Mouse (Mus musculus): ENCODE measurements around the gene Sdk1. TPM values are rescaled to one million over a fixed set of nuclear protein-coding genes. Genes with fewer than 3 reads are reported as not detected.

The Sdk1 gene
- polyA plus RNA-seq, 1 experiment from 2014 or later = 1.9 TPM

DNA sequence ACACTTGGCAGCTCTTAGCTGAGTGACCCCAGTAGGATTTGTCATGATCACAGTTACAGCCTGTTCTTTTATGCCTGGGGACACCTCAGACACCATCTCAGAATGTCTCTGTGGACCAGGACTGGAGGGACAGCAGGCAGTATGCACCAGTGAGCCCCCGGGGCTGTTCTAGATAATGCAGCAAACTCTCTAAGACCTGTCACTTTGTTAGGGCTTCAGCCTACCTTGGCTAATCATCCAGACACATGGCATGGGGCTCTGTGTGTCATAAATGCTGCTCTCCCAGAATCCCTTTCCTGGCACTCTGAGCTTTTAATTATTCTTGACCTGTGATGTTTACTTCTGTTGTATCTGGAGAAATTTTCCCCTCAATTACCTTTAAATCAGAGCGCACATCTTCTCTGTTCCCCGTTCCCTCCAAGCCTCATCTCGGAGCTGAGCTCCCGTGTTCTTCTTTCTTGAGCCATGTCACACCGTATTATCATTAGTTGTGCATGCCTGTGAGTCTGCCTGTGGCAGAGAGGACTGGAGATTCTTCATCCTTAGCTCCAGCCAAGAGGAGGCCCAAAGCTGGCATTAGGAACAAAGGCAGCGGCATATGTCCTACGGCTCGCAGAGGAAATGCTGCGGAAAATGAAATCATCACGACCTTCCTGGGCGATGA, 448.3 kb downstream of the Sdk1 start:
- no peak overlapping the region for H3K27ac ChIP-seq (replicated peaks; ENCODE audit: low read depth, low read length)
- H3K4me2 ChIP-seq (ENCODE audit: low read length) = no peak overlapping the region
- H3K9me3 ChIP-seq (ENCODE audit: control insufficient read depth, low read length) = no peaks in the 10 kb centered on the region
- WGBS = 69% methylated on average over 12 of the region's 12 CpGs
- peak; percentile 34 for DNase-seq
- no peak overlapping the region for H3K9ac ChIP-seq (replicated peaks; ENCODE audit: low read length)
- H3K36me3 ChIP-seq (ENCODE audit: control insufficient read depth, insufficient read depth, low read length) = no peaks in the 10 kb centered on the region
- no peaks in the 10 kb centered on the region for H3K27me3 ChIP-seq (ENCODE audit: control insufficient read depth, insufficient read depth, low read length)
- no peak for ATAC-seq (ENCODE audit: low FRiP score, low TSS enrichment)
- H3K4me1 ChIP-seq (ENCODE audit: control insufficient read depth, insufficient read depth, low read length) = peaks cover 5% of the 10 kb centered on the region
- H3K4me3 ChIP-seq (replicated peaks; ENCODE audit: low read depth, low read length) = no peak overlapping the region

DNA sequence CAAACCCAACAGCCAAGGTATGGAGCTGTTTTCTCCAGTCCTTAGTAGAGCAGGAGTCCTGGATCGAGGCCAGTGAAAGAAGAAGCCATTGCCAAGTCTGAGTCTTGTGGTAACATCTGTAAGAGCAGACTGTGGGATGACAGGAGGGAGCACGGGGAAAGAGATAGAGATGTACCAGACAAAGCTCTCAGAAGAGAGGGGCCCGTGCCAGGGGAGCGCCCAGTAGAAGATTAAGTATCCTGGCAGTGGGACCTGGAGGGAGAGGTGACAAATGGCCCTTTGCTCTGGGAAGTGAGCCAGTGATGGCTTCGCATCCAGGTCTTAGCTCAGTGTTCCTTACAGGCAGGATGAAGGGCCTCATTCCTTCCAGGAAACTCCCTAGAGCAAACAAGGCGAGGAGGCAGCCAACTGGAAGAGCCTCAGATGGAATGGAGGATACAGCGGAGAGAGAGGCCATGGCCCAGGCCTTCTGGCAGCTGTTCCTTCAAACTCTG, 450.2 kb downstream of the Sdk1 start:
- peaks cover 5% of the 10 kb centered on the region for H3K4me1 ChIP-seq (ENCODE audit: control insufficient read depth, insufficient read depth, low read length)
- DNase-seq (peak; percentile 16), ATAC-seq (ENCODE audit: low FRiP score, low TSS enrichment) (no peak)
- H3K27me3 ChIP-seq (ENCODE audit: control insufficient read depth, insufficient read depth, low read length) = no peaks in the 10 kb centered on the region
- H3K4me2 ChIP-seq (ENCODE audit: low read length) = no peak overlapping the region
- H3K4me3 ChIP-seq (replicated peaks; ENCODE audit: low read depth, low read length) = no peak overlapping the region
- no peak overlapping the region for H3K27ac ChIP-seq (replicated peaks; ENCODE audit: low read depth, low read length)
- no peaks in the 10 kb centered on the region for H3K9me3 ChIP-seq (ENCODE audit: control insufficient read depth, low read length)
- H3K9ac ChIP-seq (replicated peaks; ENCODE audit: low read length) = no peak overlapping the region
- WGBS = 81% methylated on average over 7 of the region's 7 CpGs
- H3K36me3 ChIP-seq (ENCODE audit: control insufficient read depth, insufficient read depth, low read length) = no peaks in the 10 kb centered on the region

DNA sequence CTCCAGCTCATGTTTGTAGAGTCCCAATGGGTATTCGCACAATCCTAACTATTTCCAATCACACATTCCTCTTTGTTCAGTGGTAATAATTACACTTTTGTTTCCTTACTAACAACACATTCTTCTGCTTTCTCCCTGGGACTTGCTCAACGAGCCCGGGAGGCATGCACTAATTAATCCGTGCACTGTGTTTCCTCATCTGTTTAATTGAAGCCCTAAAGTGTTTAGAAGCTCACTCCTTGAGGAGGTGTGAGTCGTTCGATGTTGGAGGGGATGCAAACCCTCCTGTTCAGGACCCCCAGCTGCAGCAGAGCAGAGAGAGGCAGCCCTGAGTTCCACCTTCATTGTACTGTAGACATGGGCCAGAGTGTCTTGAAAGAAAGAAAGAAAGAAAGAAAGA, 452.4 kb downstream of the Sdk1 start:
- DNase-seq (no peak), ATAC-seq (ENCODE audit: low FRiP score, low TSS enrichment) (no peak)
- Histone ChIP-seq H3K27me3 (ENCODE audit: control insufficient read depth, insufficient read depth, low read length) (no peaks in the 10 kb centered on the region), H3K9me3 (ENCODE audit: control insufficient read depth, low read length) (no peaks in the 10 kb centered on the region), H3K27ac (replicated peaks; ENCODE audit: low read depth, low read length) (no peak overlapping the region), H3K9ac (replicated peaks; ENCODE audit: low read length) (no peak overlapping the region), H3K4me3 (replicated peaks; ENCODE audit: low read depth, low read length) (no peak overlapping the region), H3K4me2 (ENCODE audit: low read length) (no peak overlapping the region), H3K36me3 (ENCODE audit: control insufficient read depth, insufficient read depth, low read length) (no peaks in the 10 kb centered on the region), H3K4me1 (ENCODE audit: control insufficient read depth, insufficient read depth, low read length) (peaks cover 5% of the 10 kb centered on the region)
- 44% methylated on average over 6 of the region's 6 CpGs for WGBS

DNA sequence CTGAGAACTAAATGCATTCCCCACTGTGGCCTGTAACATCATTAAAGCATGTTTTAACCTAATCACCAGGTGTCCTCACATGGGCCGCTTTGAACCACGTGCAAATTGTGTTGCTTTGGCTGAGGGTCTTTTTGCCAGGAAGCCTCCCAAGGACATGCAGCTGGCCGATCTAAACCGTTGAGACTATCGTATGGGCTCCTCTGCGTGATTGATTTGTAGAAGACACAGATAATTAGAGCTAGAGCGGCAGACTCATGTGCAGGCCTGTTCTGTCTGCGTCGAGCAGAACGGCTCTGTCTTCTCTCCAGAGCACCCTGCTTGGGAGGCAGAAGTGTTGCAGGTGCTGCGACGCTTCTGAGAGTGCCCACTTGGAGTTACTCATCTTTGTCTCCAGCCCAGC, 453.6 kb downstream of the Sdk1 start:
- no peak for ATAC-seq (ENCODE audit: low FRiP score, low TSS enrichment)
- WGBS = 39% methylated on average over 12 of the region's 12 CpGs
- Histone ChIP-seq H3K4me2 (ENCODE audit: low read length) (no peak overlapping the region), H3K9me3 (ENCODE audit: control insufficient read depth, low read length) (no peaks in the 10 kb centered on the region), H3K27ac (replicated peaks; ENCODE audit: low read depth, low read length) (no peak overlapping the region), H3K9ac (replicated peaks; ENCODE audit: low read length) (no peak overlapping the region), H3K4me1 (ENCODE audit: control insufficient read depth, insufficient read depth, low read length) (peaks cover 5% of the 10 kb centered on the region), H3K36me3 (ENCODE audit: control insufficient read depth, insufficient read depth, low read length) (no peaks in the 10 kb centered on the region), H3K27me3 (ENCODE audit: control insufficient read depth, insufficient read depth, low read length) (no peaks in the 10 kb centered on the region), H3K4me3 (replicated peaks; ENCODE audit: low read depth, low read length) (no peak overlapping the region)
- peak; percentile 22 for DNase-seq

DNA sequence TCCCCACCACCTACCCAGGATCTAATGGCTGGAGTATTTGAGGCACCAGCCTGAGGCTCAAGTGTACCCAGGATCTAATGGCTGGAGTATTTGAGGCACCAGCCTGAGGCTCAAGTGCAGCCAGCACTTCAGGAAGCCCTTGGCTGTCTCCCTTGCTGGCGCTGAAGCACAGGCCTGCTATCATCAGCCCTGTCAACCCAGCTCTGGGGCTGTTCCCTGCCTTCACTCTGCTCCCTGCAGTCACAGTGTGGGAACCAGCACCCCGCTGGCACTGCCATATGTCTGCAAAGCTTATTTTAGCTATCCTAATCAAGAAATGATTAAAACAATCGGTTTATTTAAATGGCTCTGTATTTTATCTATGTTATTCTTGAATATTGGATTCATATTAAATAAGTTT, 457.1 kb downstream of the Sdk1 start:
- DNase-seq = no peak
- Histone ChIP-seq H3K4me1 (ENCODE audit: control insufficient read depth, insufficient read depth, low read length) (peaks cover 1% of the 10 kb centered on the region; the same call in 1 of the 2 replicates), H3K9ac (replicated peaks; ENCODE audit: low read length) (no peak overlapping the region), H3K4me2 (ENCODE audit: low read length) (no peak overlapping the region), H3K27ac (replicated peaks; ENCODE audit: low read depth, low read length) (no peak overlapping the region), H3K36me3 (ENCODE audit: control insufficient read depth, insufficient read depth, low read length) (no peaks in the 10 kb centered on the region), H3K4me3 (replicated peaks; ENCODE audit: low read depth, low read length) (no peak overlapping the region), H3K9me3 (ENCODE audit: control insufficient read depth, low read length) (no peaks in the 10 kb centered on the region), H3K27me3 (ENCODE audit: control insufficient read depth, insufficient read depth, low read length) (no peaks in the 10 kb centered on the region)
- no peak for ATAC-seq (ENCODE audit: low FRiP score, low TSS enrichment)
- 50% methylated on average over 3 of the region's 3 CpGs for WGBS

DNA sequence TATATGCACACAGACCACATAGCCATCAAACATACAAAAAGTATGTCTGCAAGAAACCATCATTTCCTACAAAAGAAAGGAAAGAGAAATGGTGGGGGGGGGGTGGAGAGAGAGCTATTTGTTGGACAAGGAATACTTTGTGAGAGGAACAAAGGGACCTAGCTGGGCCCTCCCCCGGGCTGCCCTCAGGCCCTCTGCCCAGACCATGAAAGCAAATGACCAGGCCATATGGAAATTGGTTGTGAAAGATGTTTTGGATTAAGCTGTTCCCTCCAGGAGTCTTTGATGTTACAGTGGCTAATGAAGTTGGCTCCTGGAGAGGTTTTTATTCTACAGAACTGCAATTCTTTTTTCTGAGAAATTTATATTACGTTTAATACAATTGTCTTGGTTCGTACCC, 479.5 kb downstream of the Sdk1 start:
- ATAC-seq (ENCODE audit: low FRiP score, low TSS enrichment) = no peak
- 31% methylated on average over 3 of the region's 3 CpGs for WGBS

DNA sequence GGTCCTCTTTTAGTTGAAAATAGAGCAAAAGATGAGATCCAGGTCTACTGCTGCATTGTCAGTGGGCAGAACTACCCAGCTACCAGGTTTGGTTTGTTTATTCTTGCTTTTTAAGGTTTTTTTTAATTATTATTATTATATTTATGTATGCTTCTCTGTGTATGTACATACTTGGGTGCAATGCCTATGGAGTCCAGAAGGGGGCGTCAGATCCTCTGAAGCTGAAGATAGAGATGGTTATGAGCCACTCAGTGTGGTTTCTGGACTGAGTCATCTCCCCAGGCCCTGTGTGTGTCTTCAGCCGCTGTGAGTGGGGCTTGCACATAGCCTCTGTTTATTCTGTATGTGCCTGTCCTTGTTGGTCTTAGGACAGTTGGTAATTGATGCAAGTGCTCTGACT, 486.7 kb downstream of the Sdk1 start:
- H3K4me3 ChIP-seq (replicated peaks; ENCODE audit: low read depth, low read length) = no peak overlapping the region
- H3K4me1 ChIP-seq (ENCODE audit: control insufficient read depth, insufficient read depth, low read length) = 0 out of 2 replicates have a peak, but pooled peaks cover 7% of the 10 kb centered on the region
- ATAC-seq (ENCODE audit: low FRiP score, low TSS enrichment) (no peak), DNase-seq (no peak)
- H3K4me2 ChIP-seq (ENCODE audit: low read length) = no peak overlapping the region
- H3K27ac ChIP-seq (replicated peaks; ENCODE audit: low read depth, low read length) = no peak overlapping the region
- H3K9me3 ChIP-seq (ENCODE audit: control insufficient read depth, low read length) = no peaks in the 10 kb centered on the region
- H3K27me3 ChIP-seq (ENCODE audit: control insufficient read depth, insufficient read depth, low read length) = no peaks in the 10 kb centered on the region
- 51% methylated on average over 2 of the region's 2 CpGs for WGBS
- no peaks in the 10 kb centered on the region for H3K36me3 ChIP-seq (ENCODE audit: control insufficient read depth, insufficient read depth, low read length)
- H3K9ac ChIP-seq (replicated peaks; ENCODE audit: low read length) = no peak overlapping the region

More for the DNA sequence above, 479.5 kb downstream of the Sdk1 start:
- no peak overlapping the region for H3K4me2 ChIP-seq (ENCODE audit: low read length)
- no peak overlapping the region for H3K9ac ChIP-seq (replicated peaks; ENCODE audit: low read length)
- DNase-seq = peak; percentile 57
- no peaks in the 10 kb centered on the region for H3K36me3 ChIP-seq (ENCODE audit: control insufficient read depth, insufficient read depth, low read length)
- H3K9me3 ChIP-seq (ENCODE audit: control insufficient read depth, low read length) = no peaks in the 10 kb centered on the region
- H3K27ac ChIP-seq (replicated peaks; ENCODE audit: low read depth, low read length) = no peak overlapping the region
- no peaks in the 10 kb centered on the region for H3K27me3 ChIP-seq (ENCODE audit: control insufficient read depth, insufficient read depth, low read length)
- H3K4me3 ChIP-seq (replicated peaks; ENCODE audit: low read depth, low read length) = no peak overlapping the region
- no peaks in the 10 kb centered on the region for H3K4me1 ChIP-seq (ENCODE audit: control insufficient read depth, insufficient read depth, low read length)

DNA sequence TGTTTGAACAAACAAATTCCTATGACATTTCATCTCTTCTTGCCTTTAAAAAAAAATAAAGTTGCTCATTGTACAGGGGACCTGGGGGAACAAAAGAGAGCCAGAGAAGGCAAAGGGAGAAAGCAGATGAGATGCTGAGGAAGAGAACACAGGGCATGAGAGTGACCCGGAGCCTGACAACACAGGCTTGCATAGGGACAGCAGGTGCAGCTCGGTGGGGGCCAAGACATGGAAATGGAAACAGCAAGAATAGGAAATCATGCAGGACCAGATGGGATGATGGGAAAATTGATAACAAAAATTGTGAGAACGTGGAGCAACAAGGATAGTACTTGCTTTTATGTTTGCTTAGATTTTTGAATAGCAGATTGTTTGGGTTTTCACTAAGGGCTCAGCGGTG, 488.7 kb downstream of the Sdk1 start:
- H3K9me3 ChIP-seq (ENCODE audit: control insufficient read depth, low read length) = no peaks in the 10 kb centered on the region
- no peak for ATAC-seq (ENCODE audit: low FRiP score, low TSS enrichment)
- no peaks in the 10 kb centered on the region for H3K27me3 ChIP-seq (ENCODE audit: control insufficient read depth, insufficient read depth, low read length)
- 0 out of 2 replicates have a peak, but pooled peaks cover 7% of the 10 kb centered on the region for H3K4me1 ChIP-seq (ENCODE audit: control insufficient read depth, insufficient read depth, low read length)
- WGBS = 33% methylated on average over 4 of the region's 4 CpGs
- no peak overlapping the region; the same call in 1 of the 2 replicates for H3K27ac ChIP-seq (replicated peaks; ENCODE audit: low read depth, low read length)
- peak; percentile 21 for DNase-seq
- 0 out of 2 replicates have a peak overlapping the region, but pooled peaks have one; percentile 0 for H3K9ac ChIP-seq (replicated peaks; ENCODE audit: low read length)
- H3K4me2 ChIP-seq (ENCODE audit: low read length) = no peak overlapping the region
- no peak overlapping the region for H3K4me3 ChIP-seq (replicated peaks; ENCODE audit: low read depth, low read length)
- H3K36me3 ChIP-seq (ENCODE audit: control insufficient read depth, insufficient read depth, low read length) = no peaks in the 10 kb centered on the region

DNA sequence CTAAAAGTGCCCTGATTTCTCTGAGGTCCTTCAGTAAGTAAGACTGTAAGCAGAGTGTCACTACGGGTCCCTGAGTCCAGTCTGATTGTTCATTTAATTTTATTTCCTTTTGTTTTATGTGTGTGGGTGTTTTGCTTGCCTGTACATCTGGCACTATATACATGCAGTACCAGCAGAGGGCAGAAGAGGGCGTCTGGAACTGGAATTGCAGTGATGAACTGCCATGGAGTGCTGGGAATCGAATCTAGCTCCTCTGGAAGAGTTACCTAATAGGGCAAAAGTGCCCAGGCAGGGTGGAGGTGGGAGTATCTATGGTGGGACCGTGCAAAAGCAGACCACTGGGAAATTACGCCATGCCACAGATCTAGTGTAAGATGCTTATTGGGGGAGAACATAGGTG, 497.4 kb downstream of the Sdk1 start:
- Histone ChIP-seq H3K4me2 (ENCODE audit: low read length) (no peak overlapping the region), H3K36me3 (ENCODE audit: control insufficient read depth, insufficient read depth, low read length) (no peaks in the 10 kb centered on the region), H3K27me3 (ENCODE audit: control insufficient read depth, insufficient read depth, low read length) (no peaks in the 10 kb centered on the region), H3K27ac (replicated peaks; ENCODE audit: low read depth, low read length) (no peak overlapping the region), H3K4me1 (ENCODE audit: control insufficient read depth, insufficient read depth, low read length) (no peaks in the 10 kb centered on the region), H3K9ac (replicated peaks; ENCODE audit: low read length) (no peak overlapping the region), H3K4me3 (replicated peaks; ENCODE audit: low read depth, low read length) (no peak overlapping the region), H3K9me3 (ENCODE audit: control insufficient read depth, low read length) (no peaks in the 10 kb centered on the region)
- DNase-seq (no peak), ATAC-seq (ENCODE audit: low FRiP score, low TSS enrichment) (no peak)
- 73% methylated on average over 5 of the region's 5 CpGs for WGBS
